Mouse (Mus musculus): ENCODE data around the gene Clip2.

- no peak for TF ChIP-seq POLR2A (IDR thresholded peaks at IDR 0.05; ENCODE audit: borderline replicate concordance, extremely low read depth, insufficient read depth, insufficient read length, poor library complexity, severe bottlenecking)
- no peak for TF ChIP-seq CTCF (IDR thresholded peaks at IDR 0.05; ENCODE audit: borderline replicate concordance, extremely low read depth, insufficient read depth, insufficient read length)
Measured at GRCm38 (mm10) chr5:134445895-134446294, 106.3 kb downstream of the Clip2 start.
